Mouse (Mus musculus) myocyte (in vitro differentiated cells): ENCODE measurements around the gene Thap11. TPM values are rescaled to one million over a fixed set of nuclear protein-coding genes. Genes with fewer than 3 reads are reported as not detected.

Experiments used
- H3K27me3 ChIP-seq: one replicate; pipeline ENCODE4 v1.6.1; 2011; ENCODE audit not compliant: control insufficient read depth, insufficient read depth, insufficient read length
- H3K36me3 ChIP-seq: one replicate; pipeline ENCODE4 v1.6.1; 2011; ENCODE audit not compliant: control insufficient read depth, insufficient read depth
- H3K4me2 ChIP-seq: one replicate; pipeline ENCODE4 v1.6.1; 2011; ENCODE audit warnings: low read depth, control low read depth
- H3K4me3 ChIP-seq: one replicate; pipeline ENCODE4 v1.5.1; 2011; ENCODE audit warnings: mild to moderate bottlenecking, control low read depth, moderate library complexity
- H3K79me2 ChIP-seq: one replicate; pipeline ENCODE4 v1.6.1; 2011; ENCODE audit not compliant: control insufficient read depth, insufficient read depth
- H3ac ChIP-seq: one replicate; pipeline ENCODE4 v1.6.1; 2011; ENCODE audit not compliant: control insufficient read depth, insufficient read length
- CEBPB ChIP-seq: IDR thresholded peaks from 2 replicates; pipeline ENCODE4 v1.6.1; 2011; ENCODE audit warnings: mild to moderate bottlenecking, moderate library complexity; ENCODE audit not compliant: poor library complexity, insufficient read depth, severe bottlenecking
- E2F4 ChIP-seq: IDR thresholded peaks from one replicate; pipeline ENCODE4 v1.6.1; 2011; ENCODE audit warnings: mild to moderate bottlenecking, control low read depth, moderate library complexity; ENCODE audit not compliant: insufficient read depth
- MAX ChIP-seq: IDR thresholded peaks from one replicate; pipeline ENCODE4 v1.6.1; 2011; ENCODE audit warnings: low read depth, mild to moderate bottlenecking, control low read depth
- MYOD1 ChIP-seq, 3 experiments: IDR thresholded peaks; one replicate each; pipeline ENCODE4 v1.6.1; 2011; ENCODE audit warnings: control low read depth in 2 of 3, low read depth in 2 of 3, mild to moderate bottlenecking in 2 of 3, moderate library complexity in 1 of 3; ENCODE audit not compliant: insufficient read length in 2 of 3, control insufficient read depth in 1 of 3
- MYOG ChIP-seq, 3 experiments: IDR thresholded peaks; one replicate each; pipeline ENCODE4 v1.6.1; 2011; ENCODE audit warnings: control low read depth in 2 of 3, low read depth in 2 of 3, mild to moderate bottlenecking in 2 of 3; ENCODE audit not compliant: insufficient read length in 2 of 3, control insufficient read depth in 1 of 3, insufficient read depth in 1 of 3
- POLR2A ChIP-seq: IDR thresholded peaks from one replicate; pipeline ENCODE4 v1.6.1; 2011; ENCODE audit warnings: low read depth, mild to moderate bottlenecking, control low read depth, moderate library complexity; ENCODE audit not compliant: insufficient read length
- POLR2AphosphoS2 ChIP-seq: IDR thresholded peaks from one replicate; pipeline ENCODE4 v1.6.1; 2011; ENCODE audit warnings: low read depth, control low read depth; ENCODE audit not compliant: insufficient read length
- REST ChIP-seq: IDR thresholded peaks from one replicate; pipeline ENCODE4 v1.6.1; 2011; ENCODE audit warnings: mild to moderate bottlenecking, control low read depth, moderate library complexity; ENCODE audit not compliant: insufficient read depth, insufficient read length
- SRF ChIP-seq: IDR thresholded peaks from one replicate; pipeline ENCODE4 v1.6.1; 2011; ENCODE audit warnings: low read depth; ENCODE audit not compliant: control insufficient read depth, insufficient read length
- TCF12 ChIP-seq: IDR thresholded peaks from one replicate; pipeline ENCODE4 v1.6.1; 2011; ENCODE audit warnings: mild to moderate bottlenecking, control low read depth; ENCODE audit not compliant: poor library complexity, insufficient read depth, severe bottlenecking
- TCF3 ChIP-seq: IDR thresholded peaks from one replicate; pipeline ENCODE4 v1.6.1; 2011; ENCODE audit warnings: low read depth, control low read depth; ENCODE audit not compliant: insufficient read length
- USF1 ChIP-seq: IDR thresholded peaks from one replicate; pipeline ENCODE4 v1.6.1; 2011; ENCODE audit warnings: low read depth, mild to moderate bottlenecking, control low read depth, moderate library complexity
- polyA plus RNA-seq: library from polyadenylated mRNA; unstranded; fragments of >200 nt; fragmentation: generic; extraction: Trizol; gene quantifications from one replicate; pipeline ENCODE4 v1.2.1, GENCODE M21; 2012; ENCODE audit warnings: missing spikeins

Gene Thap11
- polyA plus RNA-seq, 1 experiment = 49.0 TPM

- Histone ChIP-seq H3ac (no peak overlapping the region), H3K4me3 (no peak overlapping the region), H3K27me3 (no peaks in the 10 kb centered on the region), H3K36me3 (peaks cover 21% of the 10 kb centered on the region), H3K4me2 (no peak overlapping the region), H3K79me2 (no peaks in the 10 kb centered on the region)
- TF ChIP-seq CEBPB (no peak), USF1 (no peak), E2F4 (no peak), TCF3 (no peak)
These were observed 35.0 kb downstream of the Thap11 start for GRCm38 (mm10) chr8:105889756-105890465.

- Histone ChIP-seq H3K4me3 (no peak overlapping the region), H3ac (no peak overlapping the region), H3K4me2 (no peak overlapping the region), H3K79me2 (no peaks in the 10 kb centered on the region), H3K36me3 (peaks cover 12% of the 10 kb centered on the region), H3K27me3 (no peaks in the 10 kb centered on the region)
- TF ChIP-seq CEBPB = no peak
- TF ChIP-seq TCF3 = no peak
- no peak for TF ChIP-seq TCF12
- no peak for TF ChIP-seq POLR2AphosphoS2
- no peak for TF ChIP-seq REST
- no peak for TF ChIP-seq POLR2A
- TF ChIP-seq MYOG (IDR thresholded peaks at IDR 0.05; ENCODE audit: control insufficient read depth in 1 of 3, insufficient read depth in 1 of 3, insufficient read length in 2 of 3, low read depth in 2 of 3) = peak in 1 of 3 experiments; percentile 5
- TF ChIP-seq E2F4 = no peak
- no peak for TF ChIP-seq MYOD1 (IDR thresholded peaks at IDR 0.05; ENCODE audit: control insufficient read depth in 1 of 3, insufficient read length in 2 of 3, low read depth in 2 of 3)
These were observed 35.9 kb downstream of the Thap11 start for GRCm38 (mm10) chr8:105890870-105891269.

GRCm38 (mm10) chr8:105892432-105892831, 37.5 kb downstream of the Thap11 start:
- no peak overlapping the region for H3K4me3 ChIP-seq
- no peak overlapping the region for H3K4me2 ChIP-seq
- H3K27me3 ChIP-seq = no peaks in the 10 kb centered on the region
- TF ChIP-seq SRF (no peak), POLR2A (no peak), POLR2AphosphoS2 (no peak), MYOD1 (IDR thresholded peaks at IDR 0.05; ENCODE audit: control insufficient read depth in 1 of 3, insufficient read length in 2 of 3, low read depth in 2 of 3) (no peak), REST (no peak), CEBPB (no peak), USF1 (no peak), E2F4 (no peak), TCF12 (no peak), MAX (no peak), MYOG (IDR thresholded peaks at IDR 0.05; ENCODE audit: control insufficient read depth in 1 of 3, insufficient read depth in 1 of 3, insufficient read length in 2 of 3, low read depth in 2 of 3) (no peak), TCF3 (no peak)
- H3K79me2 ChIP-seq = no peaks in the 10 kb centered on the region
- no peak overlapping the region for H3ac ChIP-seq
- peaks cover 8% of the 10 kb centered on the region for H3K36me3 ChIP-seq

- Histone ChIP-seq H3K27me3 (no peaks in the 10 kb centered on the region), H3K4me2 (no peak within 1 kb of the TSS), H3ac (no peak within 1 kb of the TSS), H3K4me3 (no peak within 1 kb of the TSS), H3K79me2 (no peaks in the 10 kb centered on the region), H3K36me3 (peaks cover 5% of the 10 kb centered on the region)
- TF ChIP-seq MYOG (IDR thresholded peaks at IDR 0.05; ENCODE audit: control insufficient read depth in 1 of 3, insufficient read depth in 1 of 3, insufficient read length in 2 of 3, low read depth in 2 of 3) (no peak), TCF12 (no peak), POLR2A (peak; percentile 29), POLR2AphosphoS2 (peak; percentile 13), REST (no peak), CEBPB (no peak)
These were observed 38.4 kb downstream of the Thap11 start, which contains the start of gene Nrn1l for GRCm38 (mm10) chr8:105893339-105893738. Gene Nrn1l (plus strand): TSS chr8:105893567.

GRCm38 (mm10) chr8:105897801-105898480, 43.0 kb downstream of the Thap11 start:
- Histone ChIP-seq H3K27me3 (no peaks in the 10 kb centered on the region), H3K36me3 (no peaks in the 10 kb centered on the region), H3K79me2 (peaks cover 19% of the 10 kb centered on the region), H3ac (no peak overlapping the region), H3K4me3 (no peak overlapping the region), H3K4me2 (no peak overlapping the region)
- no peak for TF ChIP-seq MAX
- TF ChIP-seq MYOD1 (IDR thresholded peaks at IDR 0.05; ENCODE audit: control insufficient read depth in 1 of 3, insufficient read length in 2 of 3, low read depth in 2 of 3) = no peak
- TF ChIP-seq E2F4 = no peak
- TF ChIP-seq SRF = no peak
- no peak for TF ChIP-seq USF1
- TF ChIP-seq POLR2A = no peak
- TF ChIP-seq REST = no peak
- TF ChIP-seq TCF3 = no peak
- no peak for TF ChIP-seq POLR2AphosphoS2
- no peak for TF ChIP-seq CEBPB
- TF ChIP-seq TCF12 = no peak
- no peak for TF ChIP-seq MYOG (IDR thresholded peaks at IDR 0.05; ENCODE audit: control insufficient read depth in 1 of 3, insufficient read depth in 1 of 3, insufficient read length in 2 of 3, low read depth in 2 of 3)
